Mouse (Mus musculus) cerebellum, adult 2 months (tissue): Measurements from ENCODE around the gene Sec22a.

Experiments used
- CTCF ChIP-seq: fragments of 200-500 bp; IDR thresholded peaks from 2 replicates; pipeline ENCODE4 v1.5.1; 2011; ENCODE audit warnings: low read depth, mild to moderate bottlenecking, control low read depth, low read length, moderate library complexity, borderline replicate concordance; ENCODE audit not compliant: insufficient read depth
- POLR2A ChIP-seq: fragments of 200-500 bp; IDR thresholded peaks from 2 replicates; pipeline ENCODE4 v1.6.1; 2011; ENCODE audit warnings: low read length, control low read depth, borderline replicate concordance; ENCODE audit not compliant: insufficient read depth

DNA sequence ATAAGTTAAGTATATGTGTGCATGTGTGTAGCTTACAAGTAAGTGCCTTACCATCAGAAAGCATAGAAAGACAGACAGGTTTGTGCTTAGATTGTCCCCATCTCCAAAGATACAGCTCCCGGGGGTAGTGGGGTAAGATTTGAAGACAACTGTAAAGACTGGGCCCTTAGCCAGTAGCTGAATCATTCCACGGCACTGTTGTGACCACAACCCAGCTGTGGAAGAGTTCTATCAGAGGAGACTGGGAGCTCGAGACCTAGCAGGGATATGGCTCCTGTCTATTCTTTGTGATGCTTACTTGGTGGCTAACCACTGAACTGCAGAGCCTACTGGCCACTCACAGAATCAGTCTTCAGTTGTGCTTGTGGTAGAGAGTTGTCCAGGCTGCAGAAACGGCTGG is 42.4 kb upstream of the Sec22a start:
- TF ChIP-seq POLR2A (no peak), CTCF (no peak)
